Mouse (Mus musculus) MEL (cell line): ENCODE measurements around the gene Nt5c2. TPM values are rescaled to one million over a fixed set of nuclear protein-coding genes. Genes with fewer than 3 reads are reported as not detected.

ENCODE experiments used
- DNase-seq: peaks from one replicate; pipeline ENCODE4 v3.0.0; 2011; ENCODE audit warnings: low read depth, low spot score
- H3K27ac ChIP-seq: 2 replicates; pipeline ENCODE4 v1.5.1; 2012; ENCODE audit warnings: low read depth, mild to moderate bottlenecking, control low read depth, low read length, moderate library complexity; ENCODE audit not compliant: control insufficient read depth
- H3K27me3 ChIP-seq, 2 experiments: fragments of 150-350 bp in 1 of 2; sonication (generic) in 1 of 2; 2 replicates each; pipeline ENCODE4 v1.6.1; 2012; ENCODE audit warnings: low read length in 2 of 2, mild to moderate bottlenecking in 2 of 2, improper control_type of control experiment in 1 of 2, moderate library complexity in 1 of 2; ENCODE audit not compliant: insufficient read depth in 2 of 2, control insufficient read depth in 1 of 2
- H3K36me3 ChIP-seq, 2 experiments: 2 replicates each; pipeline ENCODE4 v1.6.1; 2012 to 2014; ENCODE audit warnings: low read length in 2 of 2, improper control_type of control experiment in 1 of 2, inconsistent platforms in 1 of 2, mild to moderate bottlenecking in 1 of 2; ENCODE audit not compliant: insufficient read depth in 2 of 2, control insufficient read depth in 1 of 2
- H3K4me1 ChIP-seq, 2 experiments: fragments of 150-350 bp in 1 of 2; sonication (generic) in 1 of 2; 2 replicates each; pipeline ENCODE4 v1.6.1; 2012; ENCODE audit warnings: low read length in 2 of 2, improper control_type of control experiment in 1 of 2, mild to moderate bottlenecking in 1 of 2; ENCODE audit not compliant: insufficient read depth in 2 of 2, control insufficient read depth in 1 of 2
- H3K4me3 ChIP-seq, 2 experiments: fragments of 150-350 bp in 1 of 2; sonication (generic) in 1 of 2; 2 replicates each; pipeline ENCODE4 v1.5.1; 2012; ENCODE audit warnings: low read depth in 2 of 2, low read length in 2 of 2, mild to moderate bottlenecking in 2 of 2, moderate library complexity in 2 of 2, control low read depth in 1 of 2, improper control_type of control experiment in 1 of 2; ENCODE audit not compliant: control insufficient read depth in 1 of 2, insufficient read depth in 1 of 2
- H3K79me2 ChIP-seq: 2 replicates; pipeline ENCODE4 v1.6.1; 2012; ENCODE audit warnings: mild to moderate bottlenecking, low read length, moderate library complexity; ENCODE audit not compliant: control insufficient read depth, poor library complexity, insufficient read depth
- H3K9ac ChIP-seq: 2 replicates; pipeline ENCODE4 v1.6.1; 2012; ENCODE audit warnings: low read depth, mild to moderate bottlenecking, control low read depth, low read length, moderate library complexity; ENCODE audit not compliant: control insufficient read depth, poor library complexity, severe bottlenecking
- H3K9me3 ChIP-seq: fragments of 150-350 bp; sonication (generic); replicated peaks from 2 replicates; pipeline ENCODE4 v1.6.1; 2012; ENCODE audit warnings: mild to moderate bottlenecking, low read length, improper control_type of control experiment, moderate library complexity; ENCODE audit not compliant: insufficient read depth
- BHLHE40 ChIP-seq: IDR thresholded peaks from 2 replicates; pipeline ENCODE4 v1.6.1; 2012; ENCODE audit warnings: low read depth, mild to moderate bottlenecking, inconsistent platforms, low read length, improper control_type of control experiment, borderline replicate concordance
- CHD2 ChIP-seq: IDR thresholded peaks from 2 replicates; pipeline ENCODE4 v1.6.1; 2011; ENCODE audit warnings: low read length, improper control_type of control experiment
- E2F4 ChIP-seq: IDR thresholded peaks from 2 replicates; pipeline ENCODE4 v1.6.1; 2011; ENCODE audit warnings: low read depth, low read length, improper control_type of control experiment, borderline replicate concordance
- EP300 ChIP-seq, 2 experiments: IDR thresholded peaks; 2 replicates each; pipeline ENCODE4 v1.6.1; 2011; ENCODE audit warnings: improper control_type of control experiment in 2 of 2, low read length in 2 of 2, low read depth in 1 of 2, mild to moderate bottlenecking in 1 of 2
- GABPA ChIP-seq: IDR thresholded peaks from 2 replicates; pipeline ENCODE4 v1.6.1; 2012; ENCODE audit warnings: low read depth, mild to moderate bottlenecking, inconsistent platforms, low read length, improper control_type of control experiment, moderate library complexity
- KAT2A ChIP-seq: conservative IDR thresholded peaks from 2 replicates; pipeline ENCODE4 v1.6.1; 2012; ENCODE audit warnings: low read depth, low read length, improper control_type of control experiment, inconsistent platforms
- MAFK ChIP-seq: IDR thresholded peaks from 2 replicates; pipeline ENCODE4 v1.6.1; 2011; ENCODE audit warnings: low read depth, mild to moderate bottlenecking, low read length, improper control_type of control experiment, borderline replicate concordance
- MAX ChIP-seq: IDR thresholded peaks from 2 replicates; pipeline ENCODE4 v1.6.1; 2011; ENCODE audit warnings: low read length, improper control_type of control experiment
- MAZ ChIP-seq: IDR thresholded peaks from 2 replicates; pipeline ENCODE4 v1.6.1; 2012; ENCODE audit warnings: low read depth, mild to moderate bottlenecking, inconsistent platforms, low read length, improper control_type of control experiment
- MEF2A ChIP-seq: IDR thresholded peaks from 2 replicates; pipeline ENCODE4 v1.6.1; 2014; ENCODE audit warnings: low read depth, mild to moderate bottlenecking, inconsistent platforms, low read length, improper control_type of control experiment; ENCODE audit not compliant: poor library complexity, insufficient replicate concordance, severe bottlenecking; ENCODE audit errors: extremely low read depth
- MXI1 ChIP-seq: IDR thresholded peaks from 2 replicates; pipeline ENCODE4 v1.6.1; 2011; ENCODE audit warnings: mild to moderate bottlenecking, low read depth, low read length, improper control_type of control experiment
- MYC ChIP-seq: IDR thresholded peaks from 2 replicates; pipeline ENCODE4 v1.6.1; 2011; ENCODE audit warnings: low read depth, mild to moderate bottlenecking, low read length, improper control_type of control experiment, moderate library complexity
- NELFE ChIP-seq: IDR thresholded peaks from 2 replicates; pipeline ENCODE4 v1.6.1; 2011; ENCODE audit warnings: low read depth, low read length, improper control_type of control experiment
- NRF1 ChIP-seq: IDR thresholded peaks from 2 replicates; pipeline ENCODE4 v1.6.1; 2014; ENCODE audit warnings: low read depth, mild to moderate bottlenecking, inconsistent platforms, low read length, improper control_type of control experiment, moderate library complexity; ENCODE audit not compliant: poor library complexity, insufficient read depth, severe bottlenecking
- POLR2A ChIP-seq, 2 experiments: IDR thresholded peaks; 2 replicates each; pipeline ENCODE4 v1.6.1; 2011 to 2012; ENCODE audit warnings: low read length in 2 of 2, mild to moderate bottlenecking in 2 of 2, control low read depth in 1 of 2, improper control_type of control experiment in 1 of 2, low read depth in 1 of 2, moderate library complexity in 1 of 2; ENCODE audit not compliant: control insufficient read depth in 1 of 2, insufficient read depth in 1 of 2, poor library complexity in 1 of 2
- RAD21 ChIP-seq: IDR thresholded peaks from 2 replicates; pipeline ENCODE4 v1.6.1; 2011; ENCODE audit warnings: mild to moderate bottlenecking, low read depth, low read length, improper control_type of control experiment
- RCOR1 ChIP-seq: IDR thresholded peaks from 2 replicates; pipeline ENCODE4 v1.6.1; 2012; ENCODE audit warnings: low read depth, mild to moderate bottlenecking, inconsistent platforms, low read length, improper control_type of control experiment
- SIN3A ChIP-seq: IDR thresholded peaks from 2 replicates; pipeline ENCODE4 v1.6.1; 2012; ENCODE audit warnings: low read length, improper control_type of control experiment, inconsistent platforms
- SMC3 ChIP-seq: IDR thresholded peaks from 2 replicates; pipeline ENCODE4 v1.6.1; 2011; ENCODE audit warnings: low read depth, low read length, improper control_type of control experiment
- TAL1 ChIP-seq: IDR thresholded peaks from 2 replicates; pipeline ENCODE4 v1.6.1; 2012; ENCODE audit warnings: mild to moderate bottlenecking, inconsistent platforms, low read length, moderate library complexity, mixed read lengths
- TBP ChIP-seq: IDR thresholded peaks from 2 replicates; pipeline ENCODE4 v1.8.0; 2011; ENCODE audit warnings: low read depth, low read length, improper control_type of control experiment
- TCF12 ChIP-seq: IDR thresholded peaks from 2 replicates; pipeline ENCODE4 v1.6.1; 2014; ENCODE audit warnings: low read depth, mild to moderate bottlenecking, inconsistent platforms, low read length, improper control_type of control experiment, moderate library complexity
- UBTF ChIP-seq: IDR thresholded peaks from 2 replicates; pipeline ENCODE4 v1.6.1; 2012; ENCODE audit warnings: low read depth, mild to moderate bottlenecking, inconsistent platforms, low read length, improper control_type of control experiment, moderate library complexity, borderline replicate concordance; ENCODE audit not compliant: insufficient read depth
- USF1 ChIP-seq: IDR thresholded peaks from 2 replicates; pipeline ENCODE4 v1.6.1; 2014; ENCODE audit warnings: low read depth, mild to moderate bottlenecking, inconsistent platforms, low read length, improper control_type of control experiment, moderate library complexity
- USF2 ChIP-seq, 2 experiments: IDR thresholded peaks; 2 replicates each; pipeline ENCODE4 v1.6.1; 2011 to 2012; ENCODE audit warnings: improper control_type of control experiment in 2 of 2, low read length in 2 of 2, borderline replicate concordance in 1 of 2, inconsistent platforms in 1 of 2, low read depth in 1 of 2, mild to moderate bottlenecking in 1 of 2; ENCODE audit not compliant: insufficient read depth in 1 of 2
- ZC3H11A ChIP-seq: IDR thresholded peaks from 2 replicates; pipeline ENCODE4 v1.6.1; 2012; ENCODE audit warnings: low read depth, mild to moderate bottlenecking, inconsistent platforms, low read length, improper control_type of control experiment
- ZMIZ1 ChIP-seq: IDR thresholded peaks from 2 replicates; pipeline ENCODE4 v1.6.1; 2012; ENCODE audit warnings: low read depth, mild to moderate bottlenecking, inconsistent platforms, low read length, improper control_type of control experiment, moderate library complexity
- ZNF384 ChIP-seq: IDR thresholded peaks from 2 replicates; pipeline ENCODE4 v1.6.1; 2012; ENCODE audit warnings: low read depth, mild to moderate bottlenecking, inconsistent platforms, low read length, improper control_type of control experiment
- polyA plus RNA-seq, 2 experiments: library from polyadenylated mRNA; stranded (reverse) in 1 of 2; unstranded in 1 of 2; fragments of >175 nt in 1 of 2; fragments of >200 nt in 1 of 2; gene quantifications; 2 replicates each; pipeline versions ENCODE4 v1.2.1 to v1.2.4; 2012; ENCODE audit warnings: low replicate concordance in 2 of 2, low read depth in 1 of 2; ENCODE audit not compliant: insufficient read length in 2 of 2, insufficient read depth in 1 of 2, missing spikeins in 1 of 2
- total RNA-seq: library from RNA; depleted of rRNA; stranded (reverse); fragments of 300-350 nt; gene quantifications from 2 replicates; pipeline ENCODE4 v1.2.3, GENCODE M21; 2012

Gene Nt5c2
- total and polyA plus RNA-seq, 3 experiments, result 64.6 to 455 (median 147) TPM

DNA sequence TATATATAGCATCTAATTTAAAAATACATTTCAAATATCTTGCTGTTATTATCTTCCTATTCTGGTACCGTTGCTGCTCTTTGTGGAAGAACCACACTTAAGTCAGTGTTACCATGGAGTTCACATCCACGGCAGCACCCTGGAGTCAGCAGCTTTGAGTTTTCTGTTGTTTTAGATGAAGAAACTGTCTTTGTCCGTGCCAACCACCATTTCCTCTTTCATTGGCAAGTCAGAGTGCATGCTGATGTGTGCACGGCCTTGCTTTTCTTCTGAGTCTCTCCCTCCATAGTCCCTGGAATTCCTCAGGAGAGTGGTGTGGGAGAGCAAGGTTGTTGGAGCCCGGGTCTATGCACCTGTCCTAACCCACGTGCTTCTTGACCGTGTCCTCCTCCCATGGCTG is 156.8 kb downstream of the Nt5c2 start:
- H3K27me3 ChIP-seq, result no peaks in the 10 kb centered on the region
- no peak for DNase-seq
- H3K36me3 ChIP-seq, result peaks cover 0 to 36% of the 10 kb centered on the region in 2 experiments; a peak in 2 of 4 replicates
- TF ChIP-seq POLR2A (IDR thresholded peaks at IDR 0.05; ENCODE audit: control insufficient read depth in 1 of 2, insufficient read depth in 1 of 2, low read depth in 1 of 2, low read length in 2 of 2, poor library complexity in 1 of 2) (no peak), SIN3A (no peak), BHLHE40 (no peak), USF2 (IDR thresholded peaks at IDR 0.05; ENCODE audit: borderline replicate concordance in 1 of 2, insufficient read depth in 1 of 2, low read depth in 1 of 2, low read length in 2 of 2) (no peak), RCOR1 (no peak), ZMIZ1 (no peak), MAFK (no peak), MXI1 (no peak), KAT2A (no peak), CHD2 (no peak), NRF1 (no peak), TAL1 (no peak), ZC3H11A (no peak), UBTF (no peak), GABPA (no peak), E2F4 (no peak), MYC (no peak), RAD21 (no peak), NELFE (no peak), EP300 (IDR thresholded peaks at IDR 0.05; ENCODE audit: low read depth in 1 of 2, low read length in 2 of 2) (no peak)
- no peak overlapping the region for H3K4me3 ChIP-seq
- H3K79me2 ChIP-seq, result no peaks in the 10 kb centered on the region
- H3K9ac ChIP-seq, result no peak overlapping the region
- no peaks in the 10 kb centered on the region for H3K9me3 ChIP-seq
- H3K27ac ChIP-seq, result no peak overlapping the region
- H3K4me1 ChIP-seq, result peaks cover 16 to 34% of the 10 kb centered on the region in 2 experiments

DNA sequence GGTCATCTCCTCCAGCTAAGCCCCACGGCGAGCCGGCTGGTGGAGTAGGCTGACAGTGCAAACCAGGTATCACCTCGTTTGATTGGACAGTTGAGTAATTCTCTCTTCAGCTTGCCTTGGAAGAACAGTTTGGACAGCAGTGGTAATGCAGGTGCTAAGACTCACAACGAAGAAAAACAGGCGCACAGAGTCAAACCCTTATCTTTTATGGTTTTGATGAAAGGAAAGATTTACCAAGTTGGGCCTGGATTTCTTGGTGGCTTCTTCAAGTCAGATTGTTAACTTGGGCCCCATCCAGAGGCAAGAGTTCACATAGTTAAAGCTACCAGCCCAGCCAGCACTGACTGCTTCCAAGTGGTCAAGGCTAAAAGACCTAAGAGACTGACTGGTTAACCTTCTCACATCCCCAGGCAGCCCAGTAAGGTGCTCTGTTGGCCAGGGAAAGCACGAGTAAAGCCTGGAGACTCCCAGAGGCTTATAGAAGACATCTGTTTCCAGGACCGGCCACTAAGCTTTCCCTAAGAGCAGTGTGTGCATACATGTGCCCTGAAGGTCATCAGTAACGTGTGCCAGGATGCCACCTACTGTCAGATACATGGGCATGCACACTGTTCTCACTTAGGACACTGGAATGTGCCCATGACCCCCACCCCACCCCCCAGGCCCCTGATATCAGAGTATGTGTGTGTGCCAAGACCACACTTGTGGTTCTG is 157.5 kb downstream of the Nt5c2 start:
- Histone ChIP-seq H3K4me1 (peaks cover 10 to 26% of the 10 kb centered on the region in 2 experiments), H3K9ac (no peak overlapping the region), H3K4me3 (no peak overlapping the region), H3K79me2 (no peaks in the 10 kb centered on the region), H3K27ac (no peak overlapping the region), H3K9me3 (no peaks in the 10 kb centered on the region), H3K27me3 (no peaks in the 10 kb centered on the region), H3K36me3 (peaks cover 0 to 28% of the 10 kb centered on the region in 2 experiments; a peak in 2 of 4 replicates)
- DNase-seq, result peak; percentile 47
- TF ChIP-seq MAX (no peak), MXI1 (no peak), NRF1 (no peak), BHLHE40 (no peak), TBP (no peak), CHD2 (no peak), MYC (0 out of 2 replicates have a peak, but pooled peaks have one; percentile 9), EP300 (IDR thresholded peaks at IDR 0.05; ENCODE audit: low read depth in 1 of 2, low read length in 2 of 2) (no peak), E2F4 (no peak), ZC3H11A (peak; percentile 46; the same call in 1 of the 2 replicates), USF1 (no peak), MEF2A (no peak), MAZ (no peak), TCF12 (no peak), USF2 (IDR thresholded peaks at IDR 0.05; ENCODE audit: borderline replicate concordance in 1 of 2, insufficient read depth in 1 of 2, low read depth in 1 of 2, low read length in 2 of 2) (no peak), RCOR1 (peak; percentile 88), ZNF384 (no peak), GABPA (no peak), TAL1 (no peak), ZMIZ1 (no peak), SMC3 (peak; percentile 67)
